Mouse (Mus musculus): ENCODE data around the gene Tmem123. TPM values are rescaled to one million over a fixed set of nuclear protein-coding genes. Genes with fewer than 3 reads are reported as not detected.

Gene Tmem123
- polyA plus RNA-seq, 2 experiments, result 23.3 to 45.2 TPM

GRCm38 (mm10) chr9:7777652-7778051, 13.8 kb downstream of the Tmem123 start:
- ATAC-seq (ENCODE audit: insufficient read depth) (no peak), DNase-seq (ENCODE audit: low read depth in 3 of 3, low spot score in 3 of 3) (no peak)
- H3K9ac ChIP-seq (replicated peaks), result no peak overlapping the region
- H3K27ac ChIP-seq, result no peak overlapping the region
- no peaks in the 10 kb centered on the region for H3K9me3 ChIP-seq (ENCODE audit: control insufficient read depth, low read length)
- no peak overlapping the region for H3K4me3 ChIP-seq (ENCODE audit: insufficient read depth in 1 of 2, low read depth in 2 of 2, low read length in 2 of 2)
- no peaks in the 10 kb centered on the region for H3K27me3 ChIP-seq (ENCODE audit: control insufficient read depth, insufficient read depth, low read length)
- TF ChIP-seq CTCF (IDR thresholded peaks at IDR 0.05; ENCODE audit: low read depth) (no peak), EP300 (IDR thresholded peaks at IDR 0.05; ENCODE audit: low read depth) (no peak)
- peaks cover 3% of the 10 kb centered on the region; the same call in 1 of the 2 replicates for H3K36me3 ChIP-seq (replicated peaks; ENCODE audit: control insufficient read depth, insufficient read depth, low read depth)
- H3K4me2 ChIP-seq (ENCODE audit: low read depth), result no peak overlapping the region
- H3K4me1 ChIP-seq (replicated peaks; ENCODE audit: control insufficient read depth in 2 of 2, insufficient read depth in 2 of 2, low read length in 1 of 2), result peaks cover 21 to 39% of the 10 kb centered on the region in 2 experiments
- 38% methylated on average over 1 of the region's 1 CpGs for WGBS (ENCODE audit: insufficient replicate concordance)

GRCm38 (mm10) chr9:7778771-7779170, 14.9 kb downstream of the Tmem123 start:
- Histone ChIP-seq H3K36me3 (replicated peaks; ENCODE audit: control insufficient read depth, insufficient read depth, low read depth) (peaks cover 3% of the 10 kb centered on the region; the same call in 1 of the 2 replicates), H3K9me3 (ENCODE audit: control insufficient read depth, low read length) (no peaks in the 10 kb centered on the region), H3K9ac (replicated peaks) (no peak overlapping the region), H3K4me2 (ENCODE audit: low read depth) (no peak overlapping the region), H3K4me1 (replicated peaks; ENCODE audit: control insufficient read depth in 2 of 2, insufficient read depth in 2 of 2, low read length in 1 of 2) (peaks cover 21 to 39% of the 10 kb centered on the region in 2 experiments), H3K27me3 (ENCODE audit: control insufficient read depth, insufficient read depth, low read length) (no peaks in the 10 kb centered on the region), H3K27ac (no peak overlapping the region), H3K4me3 (ENCODE audit: insufficient read depth in 1 of 2, low read depth in 2 of 2, low read length in 2 of 2) (no peak overlapping the region)
- 71% methylated on average over 7 of the region's 7 CpGs for WGBS (ENCODE audit: insufficient replicate concordance)
- ATAC-seq (ENCODE audit: insufficient read depth), result no peak
- no peak for TF ChIP-seq CTCF (IDR thresholded peaks at IDR 0.05; ENCODE audit: low read depth)
- TF ChIP-seq EP300 (IDR thresholded peaks at IDR 0.05; ENCODE audit: low read depth), result no peak
- DNase-seq (ENCODE audit: low read depth in 3 of 3, low spot score in 3 of 3), result no peak

GRCm38 (mm10) chr9:7779786-7780185, 15.9 kb downstream of the Tmem123 start:
- H3K27me3 ChIP-seq (ENCODE audit: control insufficient read depth, insufficient read depth, low read length), result no peaks in the 10 kb centered on the region
- no peak overlapping the region for H3K4me3 ChIP-seq (ENCODE audit: insufficient read depth in 1 of 2, low read depth in 2 of 2, low read length in 2 of 2)
- peaks cover 21 to 32% of the 10 kb centered on the region in 2 experiments for H3K4me1 ChIP-seq (replicated peaks; ENCODE audit: control insufficient read depth in 2 of 2, insufficient read depth in 2 of 2, low read length in 1 of 2)
- peaks cover 3% of the 10 kb centered on the region; the same call in 1 of the 2 replicates for H3K36me3 ChIP-seq (replicated peaks; ENCODE audit: control insufficient read depth, insufficient read depth, low read depth)
- no peak overlapping the region; the same call in 1 of the 2 replicates for H3K4me2 ChIP-seq (ENCODE audit: low read depth)
- TF ChIP-seq CTCF (IDR thresholded peaks at IDR 0.05; ENCODE audit: low read depth) (no peak), EP300 (IDR thresholded peaks at IDR 0.05; ENCODE audit: low read depth) (no peak)
- H3K9me3 ChIP-seq (ENCODE audit: control insufficient read depth, low read length), result no peaks in the 10 kb centered on the region
- DNase-seq (ENCODE audit: low read depth in 3 of 3, low spot score in 3 of 3) (no peak), ATAC-seq (ENCODE audit: insufficient read depth) (no peak)
- 43% methylated on average over 4 of the region's 4 CpGs for WGBS (ENCODE audit: insufficient replicate concordance)
- H3K27ac ChIP-seq, result peak overlapping the region; percentile 30
- H3K9ac ChIP-seq (replicated peaks), result no peak overlapping the region

DNA sequence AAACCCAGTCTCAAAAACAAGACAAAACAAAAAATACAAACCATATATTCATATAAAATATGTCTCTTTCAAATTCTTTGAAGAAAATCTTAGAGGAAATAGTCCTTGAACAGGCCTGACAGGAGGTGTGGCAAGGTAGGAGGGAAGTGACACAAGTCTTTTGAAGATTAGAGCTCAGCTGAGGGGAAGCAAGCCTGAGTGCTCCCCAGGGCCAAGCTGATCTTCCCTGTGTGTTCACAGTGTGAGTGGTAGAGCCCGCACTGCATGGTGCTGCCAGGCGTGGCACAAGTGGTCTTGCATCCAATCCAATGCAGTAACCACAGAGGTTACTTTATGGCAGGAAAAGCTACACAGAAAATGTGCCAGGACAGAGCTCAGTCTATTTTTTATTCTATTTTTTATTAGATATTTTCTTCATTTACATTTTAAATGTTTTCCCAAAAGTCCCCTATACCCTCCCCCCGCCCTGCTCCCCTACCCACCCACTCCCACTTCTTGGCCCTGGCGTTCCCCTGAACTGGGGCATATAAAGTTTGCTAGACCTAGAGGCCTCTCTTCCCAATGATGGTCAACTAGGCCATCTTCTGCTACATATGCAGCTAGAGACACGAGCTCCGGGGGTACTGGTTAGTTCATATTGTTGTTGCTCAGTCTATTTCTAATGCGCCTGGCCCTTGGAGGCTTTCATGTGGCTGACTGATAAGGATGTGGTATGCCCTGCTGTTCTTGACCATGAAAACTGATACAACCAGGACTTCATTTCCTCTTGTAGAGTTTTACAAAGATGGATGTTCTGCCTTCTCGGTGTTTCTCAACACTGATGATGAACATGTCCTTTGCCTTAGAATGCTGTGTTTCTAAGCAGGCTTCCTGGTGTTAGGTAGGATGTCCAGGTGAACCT, 16.7 kb downstream of the Tmem123 start:
- peaks cover 3% of the 10 kb centered on the region; the same call in 1 of the 2 replicates for H3K36me3 ChIP-seq (replicated peaks; ENCODE audit: control insufficient read depth, insufficient read depth, low read depth)
- ATAC-seq (ENCODE audit: insufficient read depth) (peak; percentile 88), DNase-seq (ENCODE audit: low read depth in 3 of 3, low spot score in 3 of 3) (peak in 2 of 3 experiments; percentile 15 to 43)
- peak overlapping the region; percentile 30 for H3K27ac ChIP-seq
- H3K9ac ChIP-seq (replicated peaks), result peak overlapping the region; percentile 7; the same call in 1 of the 2 replicates
- H3K9me3 ChIP-seq (ENCODE audit: control insufficient read depth, low read length), result no peaks in the 10 kb centered on the region
- H3K4me3 ChIP-seq (ENCODE audit: insufficient read depth in 1 of 2, low read depth in 2 of 2, low read length in 2 of 2), result no peak overlapping the region
- no peaks in the 10 kb centered on the region for H3K27me3 ChIP-seq (ENCODE audit: control insufficient read depth, insufficient read depth, low read length)
- peak overlapping the region; percentile 34 for H3K4me2 ChIP-seq (ENCODE audit: low read depth)
- 21% methylated on average over 8 of the region's 8 CpGs for WGBS (ENCODE audit: insufficient replicate concordance)
- no peak for TF ChIP-seq CTCF (IDR thresholded peaks at IDR 0.05; ENCODE audit: low read depth)
- TF ChIP-seq EP300 (IDR thresholded peaks at IDR 0.05; ENCODE audit: low read depth), result peak; percentile 70
- peaks cover 21 to 34% of the 10 kb centered on the region in 2 experiments for H3K4me1 ChIP-seq (replicated peaks; ENCODE audit: control insufficient read depth in 2 of 2, insufficient read depth in 2 of 2, low read length in 1 of 2)
